Mouse (Mus musculus): ENCODE results near the gene Tspan18. TPM values are rescaled to one million over a fixed set of nuclear protein-coding genes. Genes with fewer than 3 reads are reported as not detected.
A peak's percentile ranks its signal among the peaks of the same experiment; 100 is the strongest.

Tspan18 gene
- total RNA-seq, 2 experiments from 2014 or later: 9.7 to 11.4 TPM

DNA sequence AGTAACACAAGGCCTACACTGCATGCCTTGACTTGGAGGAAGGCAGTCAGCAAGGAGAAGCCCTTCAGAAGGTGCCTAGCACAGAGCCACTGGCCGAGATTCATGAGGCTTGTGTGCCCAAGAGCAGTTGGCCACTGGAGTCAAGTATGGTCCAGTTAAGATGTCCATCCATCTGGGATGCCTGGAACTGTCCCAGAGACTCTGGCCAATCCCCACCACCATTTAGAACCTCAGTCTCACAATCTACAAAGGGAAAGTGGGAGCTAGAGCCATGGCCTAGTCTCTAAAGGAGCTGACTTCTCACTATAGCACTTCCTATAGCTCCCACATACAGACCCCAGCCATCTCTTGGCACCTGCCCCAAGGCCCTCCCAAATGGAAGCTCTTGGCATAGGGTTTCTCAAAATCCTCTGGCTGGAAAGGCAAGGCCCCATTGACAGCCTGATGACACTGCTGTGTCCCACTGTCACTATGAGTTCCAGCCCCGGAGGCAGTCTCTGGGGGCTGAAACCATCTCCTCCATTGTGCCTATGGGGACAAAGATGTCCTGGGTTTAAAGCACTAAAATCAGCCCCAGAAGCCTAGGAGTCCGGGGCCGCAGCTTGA lies 158.0 kb downstream of the Tspan18 start:
- intact Hi-C loops (cut with DNase I; ENCODE audit: low total_unique reads): no loop called here
- no peak for DNase-seq

DNA sequence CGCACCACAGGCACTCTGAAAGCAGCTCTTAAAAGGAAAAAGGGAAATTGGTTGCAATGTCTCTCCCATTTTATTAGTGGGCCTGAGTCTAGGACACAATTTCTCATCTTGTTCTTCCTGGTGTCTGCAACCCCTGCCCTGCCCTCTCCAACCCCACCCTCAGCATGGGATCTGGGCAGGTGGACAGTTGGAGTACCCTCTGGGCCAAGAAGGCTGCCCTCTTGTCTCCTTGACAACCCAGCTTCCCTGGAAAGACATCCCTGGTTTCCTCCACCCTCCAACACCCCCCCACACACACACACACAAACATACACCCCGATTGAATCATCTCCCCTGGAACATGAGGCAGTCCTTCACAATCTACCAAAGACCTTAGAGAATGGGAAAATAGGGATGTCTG lies 158.6 kb downstream of the Tspan18 start:
- DNase-seq: no peak
- intact Hi-C loops (cut with DNase I; ENCODE audit: low total_unique reads): no loop called here

DNA sequence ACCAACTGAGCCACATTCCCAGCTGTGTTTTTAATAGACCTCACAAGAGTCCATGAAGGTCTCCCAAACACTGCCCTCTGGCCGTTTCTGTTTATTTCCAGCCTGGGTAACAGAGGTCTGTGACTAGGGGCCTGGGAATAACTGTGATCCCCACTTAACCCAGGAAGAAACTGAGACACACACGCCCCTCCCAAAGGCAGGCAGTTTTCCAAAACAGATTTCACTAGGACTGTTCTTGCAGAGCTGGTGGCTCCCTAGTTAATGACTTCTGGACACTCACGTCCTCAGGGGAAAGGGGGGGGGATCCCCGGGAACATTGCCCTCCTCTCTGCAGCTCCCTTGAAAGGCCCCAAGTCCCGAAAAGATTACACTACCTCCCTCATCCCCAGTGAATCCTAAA lies 159.0 kb downstream of the Tspan18 start:
- intact Hi-C loops (cut with DNase I; ENCODE audit: low total_unique reads): no loop called here
- DNase-seq: no peak

DNA sequence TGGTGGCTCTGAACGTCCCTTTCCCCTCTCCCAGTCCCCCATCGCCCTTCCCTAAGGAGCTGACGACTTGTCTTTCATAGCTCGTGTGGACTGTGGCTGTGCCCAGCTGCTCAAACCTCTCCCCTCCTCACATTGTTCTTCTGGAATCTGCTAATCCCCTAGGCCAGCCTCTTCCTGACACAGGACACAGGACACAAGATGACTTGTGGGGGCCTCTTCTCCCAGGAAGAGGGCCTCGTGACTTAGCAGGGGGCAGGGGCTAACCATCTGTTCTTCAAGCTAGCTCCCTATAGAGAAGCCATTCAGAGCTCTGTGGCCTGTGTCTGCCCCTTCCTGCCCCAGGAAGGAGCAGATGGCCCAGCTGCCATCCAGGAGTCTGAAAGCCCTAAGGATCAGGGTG lies 160.1 kb downstream of the Tspan18 start:
- DNase-seq: no peak
- intact Hi-C loops (cut with DNase I; ENCODE audit: low total_unique reads): no loop called here

DNA sequence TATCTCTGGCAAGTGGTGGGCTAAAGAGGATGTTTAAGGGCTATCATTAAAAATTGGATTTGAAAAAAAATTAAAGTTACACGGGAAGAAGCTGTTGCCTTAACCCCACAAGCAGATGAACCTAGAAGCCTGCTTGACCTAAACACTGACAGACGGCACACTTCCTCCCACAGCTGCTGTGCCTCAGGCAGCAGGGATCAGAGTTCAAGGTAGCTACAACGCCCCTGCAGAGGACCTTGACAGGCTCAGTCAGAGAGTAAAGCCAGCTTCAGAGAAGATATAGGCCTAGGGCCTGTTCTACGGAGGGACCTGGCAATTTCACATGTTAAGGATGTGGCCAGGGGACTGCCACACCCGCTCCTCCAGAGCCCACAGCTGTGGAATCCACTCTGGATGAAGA lies 161.8 kb downstream of the Tspan18 start:
- DNase-seq: no peak
- intact Hi-C loops (cut with DNase I; ENCODE audit: low total_unique reads): no loop called here

DNA sequence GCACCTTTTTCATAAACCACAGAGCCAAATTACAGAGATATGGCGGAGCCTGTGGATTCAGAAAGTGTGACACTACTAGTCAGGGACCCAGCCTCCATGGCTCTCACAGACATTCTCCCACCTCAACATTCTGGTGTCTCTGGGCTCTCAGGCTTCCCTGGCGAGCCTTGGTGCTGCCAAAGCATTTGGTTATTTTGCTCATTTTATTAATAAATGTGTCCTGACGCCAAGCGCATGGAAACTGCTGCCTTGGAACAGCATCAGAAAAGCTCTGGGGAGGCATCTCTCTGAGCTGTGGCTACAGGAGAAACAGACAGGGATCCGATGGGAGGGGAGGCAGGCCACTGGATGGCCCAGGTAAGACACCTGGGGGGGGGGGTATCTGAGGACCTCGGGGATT lies 162.4 kb downstream of the Tspan18 start:
- DNase-seq: no peak
- intact Hi-C loops (cut with DNase I; ENCODE audit: low total_unique reads): no loop called here

DNA sequence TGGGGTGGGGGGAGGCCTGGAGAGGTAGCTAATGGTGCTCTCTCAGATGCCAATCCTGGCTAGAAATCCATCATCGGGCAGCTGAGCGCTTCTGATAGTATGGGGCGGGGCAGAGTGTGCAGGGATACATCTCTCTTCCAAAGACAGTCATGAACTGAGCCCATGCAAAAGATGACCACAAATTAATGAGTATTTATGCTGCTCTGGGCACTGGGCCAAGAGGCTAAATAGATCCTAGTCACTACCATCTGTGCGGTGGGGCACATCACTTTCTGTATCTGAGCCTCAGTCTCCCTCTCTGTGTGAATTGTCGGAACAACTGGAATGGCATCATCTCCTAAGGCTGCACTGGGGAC lies 163.5 kb downstream of the Tspan18 start:
- DNase-seq: no peak

DNA sequence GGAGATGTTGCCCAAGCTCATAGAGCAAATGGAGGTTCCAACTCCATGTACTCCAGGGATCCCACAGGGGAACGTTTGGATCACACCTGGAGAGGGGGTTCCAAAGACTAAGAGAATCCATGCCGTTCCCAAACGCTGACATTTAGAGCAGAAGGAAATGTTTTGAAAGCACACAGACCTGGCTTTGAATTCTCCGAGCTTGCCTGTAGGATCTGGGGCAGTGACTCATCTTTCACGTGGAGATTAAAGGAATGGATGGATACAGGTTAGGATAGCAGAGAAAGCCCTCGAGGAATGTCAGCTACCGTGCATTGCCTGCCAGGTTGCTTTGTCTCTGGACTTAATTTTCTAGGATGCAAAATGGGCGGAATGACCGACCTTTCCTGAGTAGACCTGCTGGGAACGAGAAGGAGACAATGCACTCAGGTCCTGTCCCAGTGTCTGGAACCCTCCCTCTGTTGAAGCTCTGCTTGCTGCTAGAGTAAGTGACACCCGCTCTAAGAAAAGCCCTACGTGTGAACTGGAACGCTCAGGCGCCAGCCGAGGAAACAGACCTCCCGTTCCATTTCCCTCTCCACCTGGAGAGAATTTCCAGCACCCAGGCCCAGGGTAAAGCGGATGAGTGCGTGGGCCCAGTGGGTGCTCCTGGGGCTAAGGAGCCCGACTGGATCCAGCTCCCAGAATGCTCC lies 164.0 kb downstream of the Tspan18 start:
- intact Hi-C loops (cut with DNase I; ENCODE audit: low total_unique reads): no loop called here
- no peak for DNase-seq

More for the DNA sequence above, 163.5 kb downstream of the Tspan18 start:
- intact Hi-C loops (cut with DNase I; ENCODE audit: low total_unique reads): no loop called here

DNA sequence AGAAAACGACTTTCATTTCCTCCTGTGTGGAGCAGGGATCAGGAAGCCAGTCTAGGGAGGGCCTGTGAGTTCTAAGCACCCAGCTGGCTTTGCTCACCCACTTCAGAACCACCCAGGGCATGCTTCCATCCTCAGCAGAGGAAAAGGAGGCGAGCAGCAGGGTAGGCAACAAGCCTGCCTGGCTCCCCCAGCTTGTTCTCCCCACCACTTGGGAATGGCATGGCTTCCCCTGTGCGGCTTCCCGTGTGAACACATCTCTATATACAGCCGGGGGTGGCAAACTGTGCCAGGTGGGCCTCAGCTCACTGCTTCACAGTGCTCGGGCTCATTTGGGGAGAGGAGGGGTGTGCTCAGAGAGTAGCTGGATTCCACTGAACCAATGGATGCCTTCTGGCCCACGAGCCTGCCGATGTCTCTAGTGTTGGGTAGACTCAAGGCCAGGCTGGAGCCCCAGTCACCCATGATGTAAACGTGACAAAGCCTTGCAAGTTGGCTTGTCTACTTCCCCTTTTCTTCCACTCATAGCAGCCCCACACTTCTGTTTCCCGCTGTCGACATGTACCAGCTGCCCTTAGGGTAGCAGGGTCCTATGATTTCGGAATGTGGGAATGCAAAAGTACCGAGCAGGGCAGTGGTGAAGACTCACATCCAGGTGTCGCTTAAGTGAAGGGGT lies 167.4 kb downstream of the Tspan18 start:
- no peak for DNase-seq
- intact Hi-C loops (cut with DNase I; ENCODE audit: low total_unique reads): no loop called here

DNA sequence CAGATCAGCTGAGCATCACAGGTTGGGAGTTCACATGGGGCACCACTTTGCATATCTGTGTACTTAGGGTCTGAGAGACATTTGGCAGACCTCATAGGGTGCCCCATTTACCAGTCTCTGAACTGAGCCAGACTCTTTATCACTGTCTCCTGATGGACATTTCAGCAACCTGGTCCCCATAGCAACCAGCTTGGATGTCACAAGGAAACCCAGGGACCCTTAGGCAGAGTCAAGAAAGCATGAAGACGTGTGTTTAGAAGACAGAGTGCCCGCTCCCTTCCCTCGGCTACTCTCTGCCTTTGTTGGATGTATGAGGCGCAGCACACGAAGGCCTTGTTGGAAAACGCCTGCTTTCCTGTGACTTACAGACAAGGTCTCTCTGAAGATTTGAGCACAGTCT lies 168.0 kb downstream of the Tspan18 start:
- intact Hi-C loops (cut with DNase I; ENCODE audit: low total_unique reads): no loop called here
- DNase-seq: no peak

DNA sequence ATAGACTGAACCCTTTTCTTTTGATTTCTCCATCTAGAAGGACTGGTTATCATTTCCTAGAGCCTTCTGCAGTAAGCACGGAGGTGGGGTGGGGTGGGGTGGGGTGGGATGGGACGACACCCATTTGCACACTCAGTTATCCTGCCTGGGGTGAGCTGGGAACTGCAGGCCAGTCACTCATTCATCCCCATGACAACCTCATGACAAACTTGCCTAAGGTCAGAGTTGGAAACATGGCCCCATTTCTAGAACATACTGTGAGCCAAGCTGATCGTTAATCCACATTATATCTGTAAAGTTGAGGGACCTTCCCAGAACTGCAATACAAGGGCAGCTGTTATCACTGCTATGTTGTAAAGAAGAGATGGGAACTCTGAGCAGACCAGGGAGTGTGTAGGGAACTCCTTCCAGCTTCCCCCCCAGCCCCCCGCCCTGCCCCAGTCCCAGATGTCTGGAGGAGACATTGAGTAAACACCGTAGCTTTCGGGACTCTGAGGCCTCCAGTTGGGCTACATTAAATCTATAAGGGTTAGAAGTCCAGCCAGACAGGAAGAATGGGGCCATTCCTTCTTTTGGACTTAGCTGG lies 170.5 kb downstream of the Tspan18 start:
- no peak for DNase-seq
- intact Hi-C loops (cut with DNase I; ENCODE audit: low total_unique reads): no loop called here

DNA sequence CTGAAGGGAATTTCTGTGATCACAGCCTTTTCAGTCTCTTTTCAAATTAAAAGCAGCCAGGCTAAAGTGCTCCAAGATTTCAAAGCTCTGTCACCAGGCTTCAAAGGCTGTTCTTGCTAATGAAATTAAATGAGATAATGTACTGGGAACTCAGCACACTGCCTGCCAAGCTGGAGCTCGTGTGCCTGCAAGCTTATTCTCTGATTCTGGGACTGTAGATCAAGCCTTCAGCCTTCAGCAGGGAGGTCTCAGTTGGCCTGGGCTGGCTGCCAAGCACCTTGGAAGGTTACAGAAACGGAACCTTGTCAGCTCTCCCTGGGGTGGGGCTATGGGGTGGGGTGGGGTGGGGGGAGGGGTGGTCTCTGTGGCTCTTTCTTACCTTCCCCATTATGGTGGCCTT lies 171.0 kb downstream of the Tspan18 start:
- peak; percentile 26 for DNase-seq
- intact Hi-C loops (cut with DNase I; ENCODE audit: low total_unique reads): no loop called here

DNA sequence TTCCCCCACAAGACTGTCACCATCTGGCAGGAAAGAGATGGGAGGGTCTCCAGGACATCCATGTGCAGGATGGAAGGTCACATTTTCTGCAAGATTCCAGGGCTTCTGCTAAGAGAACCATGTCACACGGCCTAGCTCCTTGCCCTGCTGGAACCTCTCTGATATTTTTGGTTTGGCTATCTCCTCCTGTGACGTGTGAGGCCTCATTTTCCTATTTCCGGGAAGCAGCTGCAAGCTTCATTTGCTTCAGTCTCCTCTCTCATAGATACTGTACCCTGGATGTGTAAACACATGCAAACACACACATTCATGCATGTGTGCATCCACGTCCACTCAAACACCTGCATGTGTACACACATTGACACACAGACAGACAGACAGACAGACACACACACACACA lies 171.5 kb downstream of the Tspan18 start:
- intact Hi-C loops (cut with DNase I; ENCODE audit: low total_unique reads): no loop called here
- no peak for DNase-seq

DNA sequence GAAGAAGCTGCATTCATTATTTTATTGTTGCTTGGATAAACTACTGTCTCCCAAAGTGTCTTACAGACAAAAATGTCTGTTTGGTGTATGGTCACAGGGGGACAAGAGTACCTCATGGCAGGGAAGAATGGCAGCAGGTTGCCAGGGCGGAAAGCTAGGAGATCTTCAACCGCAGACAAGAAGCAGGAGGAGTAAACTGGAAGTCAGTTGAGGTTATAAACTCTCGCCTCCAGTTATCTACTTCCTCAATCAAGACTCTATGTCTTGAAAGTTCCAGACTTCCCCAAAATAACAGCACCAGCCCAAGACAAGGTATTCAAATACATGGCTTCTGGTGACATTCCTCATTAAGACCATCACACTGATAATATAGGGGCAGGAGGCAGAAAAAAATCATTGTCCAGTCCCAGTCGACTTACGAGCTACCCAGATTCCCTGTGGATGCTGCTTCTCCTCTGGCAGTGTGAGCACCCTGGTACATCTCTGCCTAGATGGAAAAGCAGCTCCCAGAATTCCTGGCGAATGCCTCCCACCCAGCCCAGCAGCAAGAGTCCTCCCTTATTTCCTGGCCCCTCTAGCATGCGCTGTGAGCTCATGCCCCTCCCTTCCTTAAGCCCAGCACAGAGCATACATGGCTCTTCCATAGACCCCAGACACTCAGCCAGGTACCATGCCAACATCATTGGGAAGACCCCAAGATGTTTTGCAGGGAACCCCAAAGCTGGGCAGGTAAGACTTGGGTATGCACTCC lies 172.2 kb downstream of the Tspan18 start:
- no peak for DNase-seq
- intact Hi-C loops (cut with DNase I; ENCODE audit: low total_unique reads): no loop called here

DNA sequence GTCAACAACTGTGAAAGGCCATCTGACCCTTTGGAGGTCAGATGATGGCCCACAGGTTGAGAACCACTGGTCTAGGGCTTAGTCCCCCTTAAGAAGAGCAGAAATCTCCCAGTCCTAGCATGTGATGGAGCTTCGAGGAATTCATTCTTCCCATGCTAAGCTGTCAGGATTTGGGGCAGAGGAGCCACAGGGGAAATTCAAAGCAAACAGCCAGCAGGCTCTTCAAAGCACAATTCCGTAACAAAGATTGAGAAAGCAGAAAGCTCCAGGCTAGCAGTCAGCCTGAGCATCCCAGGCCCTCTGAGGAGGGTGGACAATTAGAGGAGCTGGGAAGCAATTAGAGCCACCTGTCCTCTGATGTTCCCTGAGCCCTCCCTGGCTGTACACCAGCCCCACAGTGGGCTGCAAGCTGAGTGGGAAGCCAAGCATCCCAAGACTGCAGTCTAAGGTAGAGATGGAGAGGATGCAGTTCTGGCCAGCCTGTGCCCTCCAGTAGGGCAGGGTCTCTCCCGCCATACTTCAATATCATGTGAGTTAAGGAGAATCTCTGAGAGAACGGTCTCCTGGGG lies 173.8 kb downstream of the Tspan18 start:
- no peak for DNase-seq
- intact Hi-C loops (cut with DNase I; ENCODE audit: low total_unique reads): no loop called here

DNA sequence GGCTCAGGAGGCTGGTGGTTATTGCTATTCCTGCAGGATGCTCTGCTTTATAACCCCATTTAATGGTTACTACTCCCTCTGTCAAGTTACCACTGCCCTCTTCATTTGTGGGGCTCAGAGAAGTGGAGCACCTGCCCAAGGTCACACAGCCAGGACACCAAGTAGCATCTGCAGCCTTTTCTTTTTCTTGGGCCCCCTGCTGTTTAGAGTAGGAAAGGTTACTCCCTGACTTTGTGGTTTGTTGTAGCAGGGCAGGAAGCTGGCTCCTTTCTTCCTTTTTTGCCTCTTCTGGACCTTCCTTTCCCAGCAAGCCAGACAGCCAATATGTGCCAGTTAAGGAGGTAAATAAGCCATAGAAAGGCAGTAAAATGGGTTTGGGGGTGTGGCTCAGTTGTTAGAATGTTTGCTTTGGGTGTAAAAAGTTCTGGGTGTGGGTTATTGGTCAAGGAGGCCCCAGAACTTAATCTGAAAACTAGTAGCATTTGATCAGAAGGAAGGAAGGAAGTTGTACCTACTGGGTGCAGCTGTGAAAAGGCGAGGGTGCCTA lies 179.7 kb downstream of the Tspan18 start:
- no peak for DNase-seq
- intact Hi-C loops (cut with DNase I; ENCODE audit: low total_unique reads): no loop called here

DNA sequence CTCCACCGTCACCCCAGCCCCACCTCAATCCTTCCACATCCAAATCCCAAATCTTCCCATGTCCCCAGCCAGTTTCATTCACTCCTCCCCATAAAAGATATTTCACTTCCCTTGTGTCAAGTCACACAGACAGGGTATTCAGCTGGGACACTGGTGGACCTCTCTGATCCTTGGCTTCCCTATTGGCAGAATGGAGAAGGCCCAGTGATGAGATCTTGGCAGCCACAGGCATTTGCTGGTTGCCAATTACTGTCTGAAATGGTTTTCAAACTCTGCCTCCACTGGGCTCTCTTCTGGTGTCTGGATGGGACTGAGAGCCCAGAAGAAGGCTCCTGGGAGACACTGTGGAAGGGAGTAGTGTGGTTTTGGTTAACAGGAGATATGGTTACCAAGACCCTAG lies 180.5 kb downstream of the Tspan18 start:
- no peak for DNase-seq
- intact Hi-C loops (cut with DNase I; ENCODE audit: low total_unique reads): no loop called here

DNA sequence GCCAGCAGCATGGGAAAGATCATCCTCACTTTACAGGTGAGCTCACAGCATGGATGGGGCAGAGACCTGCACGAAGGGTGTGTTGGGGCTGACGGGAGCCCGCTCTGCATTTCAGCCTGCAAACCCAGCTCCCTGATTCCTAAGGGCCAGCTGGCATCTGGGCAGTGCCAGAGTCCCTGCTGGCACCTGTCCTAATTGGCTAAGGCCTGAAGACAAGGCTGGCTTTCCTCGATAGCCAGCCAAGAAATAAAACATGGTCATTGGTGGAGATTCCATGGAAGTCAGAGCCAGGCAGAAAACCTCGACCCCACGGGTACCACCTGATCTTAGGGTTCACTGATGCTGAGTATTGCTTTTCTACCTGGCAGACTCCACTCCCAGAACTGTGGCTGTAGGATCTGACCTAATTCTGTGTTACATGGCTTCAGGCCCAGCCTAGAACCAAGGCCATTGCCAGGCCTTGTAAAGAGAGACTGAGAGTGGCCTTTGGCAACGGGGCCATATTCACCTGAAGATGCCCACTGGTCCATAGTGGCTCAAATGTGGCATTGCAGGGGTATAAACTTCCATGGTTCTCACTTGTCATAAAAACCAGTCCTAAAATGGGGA lies 181.3 kb downstream of the Tspan18 start:
- intact Hi-C loops (cut with DNase I; ENCODE audit: low total_unique reads): no loop called here
- peak; percentile 38 for DNase-seq

DNA sequence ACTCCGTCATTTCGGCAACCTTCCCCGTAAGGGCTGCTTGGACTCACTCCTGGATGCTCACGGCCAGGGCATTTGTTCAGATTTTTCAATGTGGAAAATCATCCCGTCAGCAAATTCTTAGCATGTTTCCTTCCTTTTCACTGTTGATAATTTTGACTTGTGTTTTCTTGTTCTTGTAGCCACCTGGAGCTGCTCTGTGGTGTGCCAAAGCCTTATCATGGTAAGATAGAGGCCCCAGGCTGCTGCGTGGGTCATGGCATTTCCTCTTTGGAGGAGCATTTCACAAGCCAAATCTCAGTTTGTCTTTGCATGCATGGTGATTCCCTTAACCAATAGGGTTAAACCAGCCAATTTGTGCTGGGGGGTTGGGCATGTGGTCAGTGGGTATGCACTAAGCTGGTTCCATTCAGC lies 182.1 kb downstream of the Tspan18 start:
- intact Hi-C loops (cut with DNase I; ENCODE audit: low total_unique reads): no loop called here
- no peak for DNase-seq
